Mouse (Mus musculus) lung, postnatal 25 days (tissue): ENCODE results near the gene Klk1b8.
"Not testable (repeated sequence)": the region's sequence is repeated elsewhere in the genome, so short reads cannot be mapped to it uniquely, and the experiment has no call there.

ENCODE experiments used
- DNase-seq: peaks from one replicate; pipeline ENCODE4 v3.0.0; 2022; ENCODE audit warnings: low spot score

Gene Klk1b8

DNA sequence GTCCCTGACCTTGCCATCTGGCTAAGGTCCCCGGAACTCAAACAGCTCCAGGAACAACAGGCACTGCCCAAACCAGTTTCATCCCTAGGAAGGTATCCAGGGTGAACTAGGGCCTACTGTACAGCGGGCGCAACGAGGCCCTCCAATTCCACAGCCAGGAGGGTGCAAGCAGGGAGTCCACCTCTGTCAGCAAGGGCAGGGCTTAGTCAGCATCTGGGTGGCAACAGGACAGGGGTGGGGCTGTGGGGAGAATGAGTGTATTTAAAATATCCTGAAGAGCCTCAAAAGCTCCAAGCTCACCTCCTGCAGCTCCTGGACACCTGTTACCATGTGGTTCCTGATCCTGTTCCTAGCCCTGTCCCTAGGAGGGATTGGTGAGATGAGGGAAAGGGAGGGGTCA lies 45.1 kb downstream of the Klk1b8 start, which contains the start of gene Klk1b11:
Gene Klk1b11, plus strand, starts transcription at position 301 of the 400 bp plus-strand sequence.
- DNase-seq, result not testable (repeated sequence)
